Mouse (Mus musculus): ENCODE data around the gene Aqp8.

Gene Aqp8

GRCm38 (mm10) chr7:123487703-123488102, 25.6 kb downstream of the Aqp8 start:
- no peak for DNase-seq (ENCODE audit: low read depth, low spot score)

GRCm38 (mm10) chr7:123499481-123500238, 37.6 kb downstream of the Aqp8 start:
- no peak for DNase-seq (ENCODE audit: low read depth, low spot score)

DNA sequence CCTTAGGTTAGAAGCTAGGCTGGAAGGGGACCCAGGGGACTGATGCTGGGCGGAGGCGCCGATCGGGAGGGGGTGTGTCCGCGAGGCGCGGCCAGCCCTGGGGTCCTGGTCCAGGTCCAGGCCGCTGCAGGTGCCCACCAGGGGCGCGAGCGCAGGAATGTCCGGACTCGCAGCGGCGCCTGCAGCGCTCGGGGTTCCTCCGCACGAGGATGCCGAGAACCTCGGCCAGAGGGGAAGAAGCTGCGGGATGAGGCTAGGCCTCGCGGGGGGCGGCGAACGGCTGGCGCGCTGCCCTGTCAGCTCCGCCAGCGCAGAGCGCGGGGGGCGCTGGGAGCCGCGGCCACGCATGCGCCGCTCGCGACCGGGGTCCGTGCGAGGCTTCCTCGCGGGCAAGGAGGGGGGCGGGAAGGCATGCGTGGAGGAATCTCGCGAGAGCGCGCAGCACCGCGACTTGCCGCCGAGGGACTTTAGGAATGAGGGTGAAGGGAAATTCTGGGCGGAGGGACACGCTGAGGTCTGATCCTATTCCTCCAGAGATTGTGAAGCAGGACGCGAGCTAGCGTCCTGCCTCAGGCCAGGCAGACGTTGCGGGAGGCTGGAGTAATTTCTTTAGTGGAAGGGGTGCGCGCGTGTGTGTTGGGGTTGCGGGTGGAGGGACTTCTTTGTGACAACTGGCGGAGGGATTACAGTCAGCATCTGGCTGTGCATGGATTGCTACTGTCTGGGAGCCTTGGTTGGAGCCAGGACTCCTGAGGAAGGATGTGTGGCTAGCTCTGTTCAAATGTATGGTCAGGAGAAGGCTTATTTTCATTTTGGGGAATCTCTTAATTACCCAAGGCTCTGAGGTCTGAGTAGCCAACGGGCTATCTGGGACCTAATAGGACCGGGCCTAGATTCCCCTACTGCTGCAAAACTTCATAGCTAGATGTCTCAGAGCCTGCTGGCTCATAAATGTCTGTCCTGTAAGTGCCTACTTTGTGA, 38.4 kb downstream of the Aqp8 start, which contains the start of gene Zkscan2:
Zkscan2 (minus strand) TSS at position 211 of the 981 bp plus-strand sequence.
- DNase-seq (ENCODE audit: low read depth, low spot score) = peak; percentile 93

- DNase-seq (ENCODE audit: low read depth, low spot score) = peak; percentile 62
Observed at GRCm38 (mm10) chr7:123503358-123503757, 41.3 kb downstream of the Aqp8 start.

DNA sequence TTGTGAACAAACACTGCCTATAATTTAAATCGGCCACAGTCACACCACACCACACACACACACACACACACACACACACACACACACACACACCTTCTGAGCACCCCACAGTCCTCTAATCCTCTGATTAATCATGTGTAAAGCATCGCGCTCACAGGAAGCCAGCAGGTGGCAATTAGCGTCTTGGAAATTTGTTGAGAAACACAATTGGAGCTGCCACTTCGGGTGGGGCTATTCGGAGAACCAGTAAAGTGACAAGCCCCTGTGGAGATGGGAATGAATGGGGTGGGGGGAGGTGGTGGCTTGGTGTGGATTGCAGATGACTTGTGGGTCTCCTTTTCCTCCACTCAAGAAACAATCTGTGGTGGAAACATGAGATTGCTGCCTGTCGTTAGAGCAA, 45.9 kb downstream of the Aqp8 start:
- no peak for DNase-seq (ENCODE audit: low read depth, low spot score)

Measured in forelimb bud, embryonic 11.5 days (tissue).